Mouse (Mus musculus) left cerebral cortex, adult 2 months (tissue): ENCODE data around the gene Taf1c. TPM values are rescaled to one million over a fixed set of nuclear protein-coding genes. Genes with fewer than 3 reads are reported as not detected.

Experiments used
- DNase-seq, 2 experiments: peaks; one replicate each; pipeline ENCODE4 v3.0.0; 2021 to 2022; ENCODE audit warnings: low spot score in 2 of 2, mixed read lengths in 1 of 2; ENCODE audit errors: extremely low spot score in 1 of 2
- H3K27ac ChIP-seq: fragments of 200-600 bp; 2 replicates; pipeline ENCODE4 v1.8.1; 2022
- H3K4me3 ChIP-seq: fragments of 200-600 bp; 2 replicates; pipeline ENCODE4 v1.8.1; 2022
- CTCF ChIP-seq: fragments of 200-600 bp; IDR thresholded peaks from 2 replicates; pipeline ENCODE4 v1.8.1; 2022; ENCODE audit warnings: antibody characterized with exemption, mild to moderate bottlenecking, moderate library complexity
- intact Hi-C: fragments of 180-260 bp; cut with DNase I; formaldehyde crosslinking; loops from one replicate; pipeline ENCODE4 v1.15.1; 2025
- long read RNA-seq, 2 experiments: library from polyadenylated mRNA; stranded (forward); transcript quantifications; one replicate each; pipeline ENCODE4 v2.0.0; 2021; ENCODE audit warnings: borderline mapping rate in 2 of 2
- total RNA-seq, 2 experiments: library from RNA; stranded (reverse); gene quantifications; 2 replicates each; pipeline ENCODE4 v1.2.3; 2021

The Taf1c gene
- total RNA-seq = 10 to 100 TPM; 10.7 to 12.1 TPM
- long read RNA-seq, experiment 1, transcript Taf1c-201 (15 exons, 3,236 nt) = major isoform, 17 of 32 reads
- long read RNA-seq, experiment 1, partial matches to known transcripts = 4 of 32 reads
- long read RNA-seq, experiment 1, other reads (novel, unspliced or antisense) = 9 of 32 reads
- long read RNA-seq, experiment 2, transcript Taf1c-201 (15 exons, 3,236 nt) = major isoform, 6 of 19 reads
- long read RNA-seq, experiment 2, partial matches to known transcripts = 2 of 19 reads
- long read RNA-seq, experiment 2, other reads (novel, unspliced or antisense) = 9 of 19 reads

DNA sequence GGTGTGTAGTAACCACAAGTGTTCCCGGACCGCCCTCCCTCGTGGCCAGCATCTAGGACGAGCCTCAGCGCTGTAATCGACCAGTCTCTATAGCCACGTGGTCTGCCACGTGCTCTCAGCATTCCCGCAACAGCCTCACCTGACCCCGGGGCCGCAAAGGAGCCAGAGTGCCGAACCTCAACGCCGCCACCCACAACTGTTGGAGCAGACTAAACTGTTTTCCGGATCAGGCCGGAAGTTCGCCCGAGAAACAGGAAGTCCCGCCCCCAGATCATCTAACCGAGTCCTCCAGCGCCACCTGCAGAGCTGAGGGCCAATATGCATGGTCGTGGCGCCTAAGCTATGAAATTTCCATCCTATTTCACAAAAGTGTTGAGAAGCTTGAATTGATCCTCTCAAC lies at the start of gene Taf1c:
TSS of gene Taf1c (minus strand) at position 227 of the 400 bp plus-strand sequence.
- DNase-seq = peak; percentile 87 to 92
- peak; percentile 86 for TF ChIP-seq CTCF
- Histone ChIP-seq H3K4me3 (peak within 1 kb of the TSS; percentile 75), H3K27ac (peak within 1 kb of the TSS; percentile 68; the same call in 1 of the 2 replicates)
- intact Hi-C loops = loop anchor here (1.0 to 5.0 kb wide), 4 partner anchors 30 to 158 kb away; partner anchors contain the start of genes Dnaaf1, Hsdl1, Mbtps1 and Necab2

DNA sequence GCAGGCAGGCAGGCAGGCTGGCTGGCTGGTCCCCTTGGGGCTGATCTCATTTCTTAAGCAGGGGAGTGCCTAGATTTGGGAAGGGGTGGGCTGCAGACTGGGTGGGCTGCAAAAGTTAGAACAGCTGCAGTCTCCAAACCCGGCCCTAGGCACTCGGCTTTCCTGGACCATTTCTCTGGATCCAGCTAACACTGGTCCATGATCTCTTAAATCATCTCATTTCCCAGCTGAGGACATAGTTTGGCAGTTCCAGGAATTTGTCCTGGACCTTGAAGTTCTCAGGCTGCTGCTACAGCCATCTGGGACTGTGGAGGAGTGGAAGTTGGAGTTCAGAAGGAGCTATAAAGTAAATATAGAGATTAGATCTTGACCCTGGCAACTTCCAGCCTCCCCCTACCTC lies 46.3 kb upstream of the Taf1c start:
- DNase-seq = no peak
- H3K27ac ChIP-seq = no peak overlapping the region
- no peak overlapping the region for H3K4me3 ChIP-seq
- intact Hi-C loops = no loop called here
- no peak for TF ChIP-seq CTCF

DNA sequence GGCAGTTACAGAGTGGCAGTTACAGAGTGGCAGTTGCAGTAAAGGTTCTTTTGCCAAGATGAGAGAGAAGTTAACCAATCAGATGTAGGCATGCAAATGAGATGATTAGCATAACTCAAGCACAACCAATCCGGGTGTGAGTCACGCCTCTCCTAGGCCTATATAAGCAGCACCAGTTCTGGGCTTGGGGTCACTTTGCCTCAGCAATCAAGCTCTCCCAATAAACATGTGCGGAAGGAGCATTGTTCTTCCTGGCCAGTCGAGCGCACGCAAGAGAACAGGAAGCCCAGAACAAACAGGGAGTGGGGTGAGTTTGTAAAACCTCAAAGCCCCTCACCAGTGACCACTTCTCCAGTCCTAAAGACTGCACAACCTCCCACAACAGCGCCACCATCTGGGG lies 41.8 kb upstream of the Taf1c start:
- intact Hi-C loops = no loop called here
- TF ChIP-seq CTCF = no peak
- DNase-seq = no peak
- Histone ChIP-seq H3K27ac (no peak overlapping the region), H3K4me3 (no peak overlapping the region)

DNA sequence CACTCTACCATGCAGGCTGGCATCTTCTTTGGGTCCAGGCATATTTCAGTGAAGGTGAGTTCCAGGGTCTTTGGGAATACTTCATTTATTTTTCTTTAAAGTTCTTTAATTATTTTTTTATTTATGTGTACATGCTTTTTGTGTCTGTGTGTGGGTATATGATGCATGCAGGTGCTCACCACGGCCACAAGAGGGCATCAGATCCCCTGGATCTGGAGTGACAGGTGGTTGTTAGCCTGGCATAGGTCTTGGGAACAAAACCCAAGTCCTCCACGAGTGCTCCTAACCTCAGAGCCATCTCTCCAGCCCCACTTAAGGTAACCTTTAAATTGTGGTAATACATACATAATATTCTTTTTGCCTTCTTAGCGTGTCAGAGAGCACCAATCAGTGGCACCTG lies 41.2 kb upstream of the Taf1c start:
- intact Hi-C loops = no loop called here
- no peak for DNase-seq
- H3K4me3 ChIP-seq = no peak overlapping the region
- no peak overlapping the region for H3K27ac ChIP-seq
- no peak; the same call in none of the 2 replicates for TF ChIP-seq CTCF

DNA sequence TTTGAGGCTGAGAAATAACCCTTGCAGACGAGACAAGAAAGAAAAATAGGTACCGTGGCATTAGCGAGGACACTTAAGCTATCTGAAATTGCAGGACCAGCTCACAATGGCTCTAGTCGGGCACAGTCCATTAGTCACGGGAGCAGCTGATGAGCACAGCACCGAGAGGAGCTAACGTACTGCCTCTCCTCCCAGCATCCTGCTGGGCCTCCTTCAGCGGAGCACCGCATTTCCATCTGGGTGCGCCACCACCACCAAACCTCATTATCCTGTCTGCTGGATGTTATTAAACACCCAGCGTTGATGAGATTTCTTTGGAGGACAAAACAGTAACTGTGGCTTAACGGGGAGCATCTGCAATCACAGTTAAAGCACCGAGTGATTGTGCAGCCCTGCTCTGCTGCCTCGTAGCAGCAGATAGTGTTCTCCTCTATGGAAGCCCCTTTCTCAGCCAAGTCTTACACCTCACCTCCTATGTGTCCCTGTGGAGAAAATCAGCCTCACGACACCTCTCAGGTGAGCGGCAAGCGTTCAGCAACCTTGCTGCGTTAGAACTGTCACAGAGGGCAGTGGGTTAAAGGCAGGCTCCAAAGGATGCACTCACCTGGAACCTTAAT lies 40.1 kb upstream of the Taf1c start:
- DNase-seq = no peak
- H3K4me3 ChIP-seq = no peak overlapping the region
- no peak for TF ChIP-seq CTCF
- intact Hi-C loops = no loop called here
- H3K27ac ChIP-seq = no peak overlapping the region

DNA sequence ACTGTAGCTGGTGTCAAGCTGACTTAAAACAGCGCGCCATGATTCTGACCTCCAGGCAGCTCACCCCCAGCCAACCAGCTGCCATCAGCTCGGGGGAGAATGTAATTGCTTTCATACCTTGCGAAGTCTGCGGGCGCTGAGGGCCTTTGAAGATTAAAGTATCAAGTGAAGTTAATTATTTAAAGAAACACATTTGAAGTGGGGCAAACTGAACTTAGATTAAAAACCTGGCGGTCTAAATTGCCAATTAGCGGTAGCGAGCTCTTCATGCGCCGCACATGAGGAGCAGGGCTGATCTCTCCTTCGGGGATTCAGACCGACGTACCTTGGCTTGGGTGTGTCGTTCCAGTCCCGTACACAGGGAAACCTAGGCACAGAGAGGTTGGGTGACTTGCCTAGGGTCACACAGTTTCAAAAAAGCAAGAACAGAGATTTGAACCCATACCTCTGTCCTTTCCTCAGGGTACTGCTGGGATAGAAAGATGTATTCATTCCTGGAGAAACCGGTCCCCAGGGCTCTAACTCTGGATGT lies 39.5 kb upstream of the Taf1c start:
- intact Hi-C loops = no loop called here
- DNase-seq = no peak
- no peak for TF ChIP-seq CTCF
- Histone ChIP-seq H3K4me3 (no peak overlapping the region), H3K27ac (no peak overlapping the region)

DNA sequence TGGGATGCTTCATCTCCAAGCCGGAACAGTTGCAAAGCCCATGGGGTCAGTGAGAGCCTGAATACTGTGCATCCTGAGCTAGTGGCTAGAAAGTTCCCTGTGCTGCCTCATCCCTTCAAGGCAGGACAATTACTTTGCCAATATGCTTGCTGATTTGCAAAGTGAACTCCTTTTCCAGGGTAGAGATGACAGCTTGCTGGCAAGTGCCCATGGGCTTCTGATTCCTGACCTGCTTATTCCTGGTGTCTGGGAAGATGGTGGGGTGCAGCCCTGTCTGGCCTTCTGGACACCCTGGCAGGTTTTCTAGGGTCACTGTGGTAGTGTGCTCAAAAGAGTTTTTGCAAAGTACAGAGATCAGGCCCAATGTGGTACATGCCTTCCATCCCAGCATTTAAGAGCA lies 37.9 kb upstream of the Taf1c start:
- H3K27ac ChIP-seq = no peak overlapping the region
- TF ChIP-seq CTCF = no peak
- DNase-seq = no peak
- intact Hi-C loops = no loop called here
- no peak overlapping the region for H3K4me3 ChIP-seq

DNA sequence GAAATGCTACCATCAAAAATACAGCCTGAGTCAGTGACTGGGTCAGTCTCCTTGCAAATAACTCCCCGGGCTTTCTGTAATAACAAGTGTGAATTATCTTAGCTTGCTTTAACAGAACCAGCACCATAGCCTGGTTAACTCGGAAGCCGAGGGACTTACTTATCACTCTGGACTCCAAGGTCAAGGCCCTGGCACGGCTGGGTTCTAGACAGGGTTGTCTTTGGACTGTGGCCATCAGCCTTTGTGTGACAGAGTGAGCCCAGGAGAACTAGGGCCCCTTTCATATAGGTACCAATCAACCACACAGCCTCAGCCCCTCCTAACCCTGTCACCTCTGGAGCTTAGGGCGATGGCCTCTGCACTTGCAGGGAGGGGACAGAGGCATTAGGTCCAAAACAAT lies 36.0 kb upstream of the Taf1c start:
- Histone ChIP-seq H3K4me3 (no peak overlapping the region), H3K27ac (no peak overlapping the region)
- no peak for DNase-seq
- intact Hi-C loops = no loop called here
- TF ChIP-seq CTCF = no peak

DNA sequence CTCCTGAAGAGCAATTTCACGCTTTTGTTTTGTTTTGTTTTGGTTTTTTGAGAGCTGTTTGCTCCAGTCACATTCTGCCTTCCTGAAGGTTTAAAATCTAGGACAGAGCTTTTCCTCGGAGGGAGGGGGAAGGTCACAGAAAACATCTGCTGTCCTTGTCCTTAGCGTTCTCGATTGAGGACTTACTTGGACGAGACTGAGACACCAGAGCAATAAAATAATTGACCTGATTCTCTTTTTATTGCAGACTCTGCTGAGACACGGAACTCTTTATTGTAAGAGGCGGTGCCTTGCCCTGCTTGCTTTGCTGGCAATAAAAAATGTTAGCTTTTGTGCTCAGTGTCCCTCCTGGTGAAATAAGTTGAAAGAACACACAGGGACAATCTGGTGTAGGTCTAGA lies 34.8 kb upstream of the Taf1c start:
- no peak overlapping the region for H3K4me3 ChIP-seq
- no peak for DNase-seq
- no peak for TF ChIP-seq CTCF
- intact Hi-C loops = no loop called here
- no peak overlapping the region for H3K27ac ChIP-seq

DNA sequence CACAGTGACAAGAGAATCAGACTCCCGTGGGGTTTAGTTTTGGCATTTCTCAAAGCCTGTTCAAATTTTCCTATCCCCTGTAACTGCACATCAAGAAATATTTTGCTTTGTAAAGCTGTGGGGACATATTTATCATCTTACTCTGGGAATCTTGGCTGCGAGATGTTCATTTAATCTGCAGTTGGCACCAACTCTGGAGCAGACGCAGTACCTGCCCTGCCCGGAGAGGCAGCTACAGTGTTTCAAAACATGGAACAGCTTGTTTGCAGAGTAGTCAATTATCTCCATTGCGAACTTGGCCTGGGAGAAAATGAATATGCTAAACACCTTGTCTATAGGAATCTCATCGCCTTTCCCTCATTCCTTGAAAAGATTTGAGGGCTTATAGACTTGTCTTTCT lies 33.2 kb upstream of the Taf1c start:
- Histone ChIP-seq H3K27ac (no peak overlapping the region), H3K4me3 (no peak overlapping the region)
- intact Hi-C loops = no loop called here
- no peak for DNase-seq
- no peak for TF ChIP-seq CTCF

DNA sequence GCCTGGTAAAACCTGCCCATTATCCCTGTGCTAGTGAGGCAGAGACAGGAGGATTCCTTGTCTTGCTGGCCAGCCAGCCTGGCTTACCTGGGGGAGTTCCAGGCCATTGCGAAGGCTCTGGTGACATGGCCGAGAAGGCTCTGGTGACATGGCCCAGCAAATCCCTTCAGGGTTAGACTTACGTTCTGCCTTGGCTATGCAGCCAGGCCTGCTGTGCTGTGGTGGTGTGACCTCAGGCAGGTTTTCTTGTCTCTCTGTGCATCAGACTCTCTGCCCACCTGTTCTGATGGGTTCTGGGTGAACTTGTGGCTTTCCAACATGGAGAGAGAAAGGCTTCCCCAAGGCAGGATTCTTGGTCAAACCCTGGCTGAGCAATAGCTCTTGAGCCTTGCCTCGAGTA lies 32.4 kb upstream of the Taf1c start:
- Histone ChIP-seq H3K27ac (no peak overlapping the region), H3K4me3 (no peak overlapping the region)
- intact Hi-C loops = no loop called here
- TF ChIP-seq CTCF = no peak
- no peak for DNase-seq

DNA sequence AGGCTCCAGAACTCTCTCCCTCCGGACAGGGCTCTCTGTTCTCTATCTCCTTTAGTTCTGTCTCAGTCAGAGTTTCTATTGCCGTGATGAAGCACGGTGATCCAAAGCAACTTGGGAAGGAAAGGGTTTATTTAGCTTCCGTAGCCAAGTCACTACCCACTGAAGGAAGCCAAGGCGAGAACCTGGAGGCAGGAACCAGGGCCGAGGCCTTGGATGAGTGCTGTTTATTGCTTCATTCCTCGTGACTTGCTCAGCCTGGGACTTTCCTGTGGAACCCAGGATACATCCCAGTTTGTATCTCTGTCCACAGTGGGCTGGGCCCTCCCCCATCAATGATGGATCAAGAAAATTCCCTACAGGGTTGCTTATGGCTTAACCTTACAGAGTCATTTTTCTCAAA lies 31.7 kb upstream of the Taf1c start:
- DNase-seq = no peak
- no peak for TF ChIP-seq CTCF
- H3K27ac ChIP-seq = no peak overlapping the region
- no peak overlapping the region for H3K4me3 ChIP-seq
- intact Hi-C loops = no loop called here

DNA sequence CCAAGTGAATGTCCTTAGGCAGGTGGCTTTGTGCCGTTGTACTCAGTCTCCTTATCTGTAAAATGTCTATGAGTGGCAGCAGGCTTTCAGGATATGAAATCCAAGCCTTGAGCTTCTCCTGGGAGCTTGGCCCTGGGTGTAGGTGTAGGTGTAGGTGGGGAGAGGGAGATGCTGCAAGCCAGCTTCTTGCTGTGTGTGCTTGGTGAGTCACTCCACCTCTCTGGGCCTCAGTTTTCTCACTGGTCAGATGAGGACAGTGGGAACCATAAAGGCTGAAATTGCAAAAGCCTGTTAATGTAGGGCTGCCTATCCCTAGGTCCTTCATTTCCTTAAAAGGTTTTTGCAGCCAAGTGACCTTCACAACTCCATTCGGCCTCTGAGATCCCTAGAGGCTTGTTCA lies 30.9 kb upstream of the Taf1c start:
- intact Hi-C loops = no loop called here
- no peak for TF ChIP-seq CTCF
- H3K27ac ChIP-seq = no peak overlapping the region
- DNase-seq = no peak
- no peak overlapping the region for H3K4me3 ChIP-seq
